Mouse (Mus musculus) kidney, postnatal 14 days (tissue): ENCODE measurements around the gene Col1a1.

Experiments
- DNase-seq: peaks from one replicate; pipeline ENCODE4 v3.0.0; 2022; ENCODE audit warnings: mixed read lengths

The Col1a1 gene

DNA sequence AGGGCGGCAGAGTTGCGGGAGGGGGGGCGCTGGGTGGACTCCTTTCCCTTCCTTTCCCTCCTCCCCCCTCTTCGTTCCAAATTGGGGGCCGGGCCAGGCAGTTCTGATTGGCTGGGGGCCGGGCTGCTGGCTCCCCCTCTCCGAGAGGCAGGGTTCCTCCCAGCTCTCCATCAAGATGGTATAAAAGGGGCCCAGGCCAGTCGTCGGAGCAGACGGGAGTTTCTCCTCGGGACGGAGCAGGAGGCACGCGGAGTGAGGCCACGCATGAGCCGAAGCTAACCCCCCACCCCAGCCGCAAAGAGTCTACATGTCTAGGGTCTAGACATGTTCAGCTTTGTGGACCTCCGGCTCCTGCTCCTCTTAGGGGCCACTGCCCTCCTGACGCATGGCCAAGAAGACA is at the start of gene Col1a1:
Gene Col1a1, plus strand, starts transcription at position 180 of the 400 bp plus-strand sequence.
- peak; percentile 73 for DNase-seq

DNA sequence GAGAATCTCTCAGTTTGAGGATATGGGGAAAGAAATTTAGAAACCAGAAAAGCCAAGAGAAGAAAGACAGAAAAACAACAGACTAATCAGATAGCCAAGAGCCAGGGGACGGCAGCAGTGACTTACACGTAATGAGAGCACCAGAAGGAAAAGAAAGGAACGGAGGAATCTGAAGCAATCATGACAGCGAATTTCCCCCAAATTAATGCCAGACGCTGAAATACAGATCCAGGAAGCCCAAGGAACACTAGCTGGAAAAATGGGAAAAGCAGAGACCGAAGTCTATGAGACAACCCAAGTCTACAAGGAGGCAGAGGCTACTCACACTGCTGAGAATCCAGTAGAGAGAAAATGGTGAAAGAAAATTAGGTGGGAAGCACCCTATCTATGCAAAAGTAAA is 44.9 kb upstream of the Col1a1 start:
- no peak for DNase-seq

DNA sequence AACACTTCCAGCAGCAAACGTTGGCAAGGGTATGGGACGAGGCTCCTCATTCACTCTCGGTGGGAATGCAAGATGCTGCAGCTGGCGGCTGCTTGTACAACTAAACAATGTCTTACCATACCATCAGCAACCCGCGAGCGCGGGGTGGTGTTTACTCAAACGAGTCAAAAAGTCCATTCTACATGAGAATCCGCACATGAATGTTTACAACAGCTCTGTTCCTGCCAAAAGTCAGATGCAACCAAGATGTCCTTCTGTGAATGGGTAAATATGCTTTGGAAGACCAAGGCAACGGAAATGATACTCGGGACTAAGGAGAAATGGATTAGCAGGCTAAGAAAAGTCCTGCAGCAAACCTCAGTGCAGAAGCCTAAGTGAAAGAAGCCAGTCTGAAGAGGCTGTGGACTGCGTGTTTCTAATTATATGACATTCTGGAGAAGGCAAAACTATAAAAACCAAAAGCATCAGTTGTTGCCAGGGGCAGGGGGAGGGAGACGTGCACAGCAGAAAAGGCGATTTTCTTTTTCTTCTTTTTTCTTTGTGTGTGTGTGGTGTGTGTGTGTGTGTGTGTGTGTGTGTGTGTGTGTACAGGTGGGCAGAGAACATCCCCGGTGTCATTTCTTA is 39.2 kb upstream of the Col1a1 start:
- DNase-seq = no peak

DNA sequence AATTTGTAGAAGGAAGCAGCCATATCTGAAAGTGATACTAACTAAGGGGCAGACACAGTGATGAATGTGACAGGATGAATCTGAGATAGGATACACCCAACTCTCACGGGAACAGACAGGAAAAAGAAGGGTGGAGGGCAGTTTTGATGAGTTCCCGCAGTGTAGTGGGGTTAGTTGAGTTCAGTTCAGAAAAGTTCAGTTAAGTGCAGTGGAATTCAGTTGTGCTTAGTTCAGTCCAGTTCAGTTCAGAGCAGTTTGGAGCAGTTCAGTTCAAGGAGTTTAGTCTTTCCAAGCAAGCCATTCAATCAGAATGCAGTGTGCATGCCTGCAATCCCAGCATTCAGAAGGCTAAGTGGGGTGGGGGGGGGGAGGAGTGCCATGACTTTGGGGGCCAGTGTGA is 34.8 kb upstream of the Col1a1 start:
- DNase-seq = no peak

DNA sequence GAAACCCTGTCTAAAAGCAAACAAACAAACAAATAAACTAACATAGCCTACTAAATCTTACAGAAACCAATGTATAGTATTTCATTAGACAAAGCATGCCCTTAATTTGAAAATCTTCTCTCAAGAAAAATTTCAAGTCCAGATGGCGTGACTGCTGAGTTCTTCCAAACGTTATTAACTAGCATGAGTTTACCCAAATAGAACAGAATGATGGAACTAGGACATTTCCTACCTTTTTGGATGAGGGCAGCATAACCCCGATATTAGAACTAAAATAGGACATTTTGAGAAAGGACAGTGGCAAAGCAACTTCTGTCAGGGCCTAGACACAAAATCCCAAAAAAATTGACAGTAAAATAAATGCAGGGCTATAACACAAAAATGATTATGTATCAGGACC is 31.7 kb upstream of the Col1a1 start:
- DNase-seq = no peak

DNA sequence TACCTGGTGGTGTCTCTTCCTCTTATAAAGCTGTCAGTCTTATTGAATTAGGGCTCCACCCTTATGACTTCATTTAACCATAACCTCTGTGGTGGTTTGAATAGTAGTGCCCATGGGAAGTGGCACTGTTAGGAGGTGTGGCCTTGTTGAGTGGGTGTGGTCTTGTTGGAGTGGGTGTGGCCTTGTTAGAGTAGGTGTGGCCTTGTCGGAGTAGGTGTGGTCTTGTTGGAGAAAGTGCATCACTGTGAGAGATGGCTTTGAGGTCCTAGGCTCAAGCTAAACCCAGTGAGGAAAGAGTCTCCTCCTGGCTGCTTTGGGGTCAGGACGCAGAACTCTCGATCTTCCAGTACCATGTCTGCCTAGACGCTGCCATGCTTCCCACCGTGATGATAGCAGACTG is 25.1 kb upstream of the Col1a1 start:
- no peak for DNase-seq

DNA sequence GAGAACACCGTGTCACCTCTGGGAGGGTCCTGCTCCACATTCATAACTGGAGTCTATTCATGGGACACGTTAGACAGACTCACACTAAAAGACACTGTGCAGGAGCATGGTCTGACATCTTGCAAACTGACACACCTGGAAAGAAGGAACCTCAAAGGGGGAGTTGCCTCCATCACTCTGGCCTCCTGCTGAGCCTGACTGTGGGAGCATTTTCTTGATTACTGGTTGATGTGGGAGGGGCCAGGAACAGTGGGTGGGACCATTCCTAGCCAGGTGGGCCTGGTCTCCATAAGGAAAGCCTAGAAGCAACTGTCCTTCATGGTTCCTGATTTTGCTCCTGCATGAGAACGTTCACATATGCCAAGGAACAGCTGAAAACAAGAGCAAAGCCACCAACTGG is 23.5 kb upstream of the Col1a1 start:
- no peak for DNase-seq

DNA sequence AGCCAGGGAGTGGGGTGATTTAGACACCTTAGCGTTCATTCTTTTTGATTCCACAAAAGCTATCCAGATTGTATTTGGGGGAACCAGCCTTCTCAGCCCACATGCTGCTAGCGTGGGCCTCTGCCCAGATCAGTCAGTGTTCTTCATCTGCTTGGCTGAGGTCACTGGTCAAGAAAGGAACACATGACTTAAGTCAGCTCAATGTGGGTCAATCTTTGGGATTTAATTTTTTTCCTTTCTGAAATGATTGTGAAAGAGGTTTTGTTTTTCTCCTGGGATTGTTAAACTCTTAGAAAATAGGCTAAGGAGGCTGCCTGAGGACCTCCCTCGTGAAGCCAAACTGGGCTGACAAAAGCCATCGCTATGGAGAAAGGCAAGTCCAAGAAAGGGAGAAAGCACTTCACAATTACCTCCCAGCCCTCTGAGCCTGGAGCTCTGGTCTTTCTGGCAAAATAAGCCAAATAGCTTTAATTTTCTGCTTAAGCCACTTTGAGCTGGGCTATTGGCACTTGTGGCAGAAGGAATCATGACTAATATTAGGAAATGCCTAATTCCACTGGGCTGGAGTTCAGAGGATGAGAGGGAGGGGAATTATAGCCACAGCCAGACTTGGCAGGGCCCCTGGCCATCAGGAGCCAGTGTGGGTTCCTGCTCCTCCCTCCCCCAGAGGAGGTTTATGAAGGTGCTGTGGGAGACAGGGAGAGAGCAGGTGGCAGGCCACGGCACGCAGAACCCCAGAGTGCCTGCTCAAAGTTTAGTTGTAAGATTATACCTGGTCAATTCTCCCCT is 22.5 kb upstream of the Col1a1 start:
- DNase-seq = no peak

DNA sequence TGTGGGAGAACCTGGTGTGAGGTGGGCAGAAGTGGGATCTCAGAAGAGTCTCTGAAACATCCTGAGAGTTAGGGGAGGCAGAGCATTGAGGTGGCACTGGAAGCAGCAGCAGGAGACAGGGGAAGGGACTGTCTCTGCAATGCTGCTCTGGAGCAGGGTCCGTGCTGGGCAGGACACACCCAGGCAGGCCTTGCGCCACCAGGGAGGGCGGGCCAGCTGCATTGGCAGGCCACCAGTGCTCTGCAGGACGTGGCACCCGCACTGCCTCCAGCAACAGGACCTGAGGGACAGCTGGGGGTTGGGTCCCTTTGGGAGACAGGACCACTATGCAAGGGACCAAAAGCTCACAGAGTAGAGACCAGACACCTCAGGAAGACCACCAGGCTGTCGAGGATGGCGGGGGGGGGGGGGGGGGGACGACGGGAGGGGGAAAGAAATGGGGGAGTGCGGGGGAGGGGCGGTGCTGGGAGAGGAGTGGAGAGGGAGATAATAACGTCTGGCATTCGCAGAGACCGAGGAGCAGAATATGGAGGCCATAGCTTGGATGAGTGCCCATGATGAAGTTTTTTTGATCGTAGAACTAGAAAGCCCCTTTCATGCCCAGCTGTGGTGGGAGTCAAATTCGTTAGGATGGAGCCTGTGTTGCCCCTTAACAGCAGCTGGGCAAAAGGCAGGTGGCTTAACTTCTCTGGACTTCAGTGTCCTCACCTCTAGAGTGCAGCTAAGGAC is 20.2 kb upstream of the Col1a1 start:
- DNase-seq = no peak

DNA sequence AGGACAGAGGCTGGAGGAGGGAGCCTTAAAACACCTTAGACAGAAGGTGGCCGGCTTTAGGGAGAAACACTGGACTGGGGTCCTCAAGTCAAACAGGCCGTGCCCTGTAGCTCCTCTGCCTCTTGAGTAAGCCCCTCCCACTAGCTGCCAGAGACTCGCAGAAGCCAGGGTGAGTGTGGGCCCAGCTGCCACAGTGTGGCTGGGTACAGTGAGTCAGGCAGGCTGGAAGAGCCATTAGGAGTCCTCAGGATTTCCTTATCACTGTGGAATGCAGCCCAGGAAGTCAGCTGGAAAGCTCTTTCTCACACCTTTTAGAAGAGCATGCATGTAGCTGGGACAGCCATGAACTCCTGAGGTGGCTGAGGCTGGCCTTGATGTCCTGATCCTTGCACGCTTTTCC is 19.5 kb upstream of the Col1a1 start:
- no peak for DNase-seq

DNA sequence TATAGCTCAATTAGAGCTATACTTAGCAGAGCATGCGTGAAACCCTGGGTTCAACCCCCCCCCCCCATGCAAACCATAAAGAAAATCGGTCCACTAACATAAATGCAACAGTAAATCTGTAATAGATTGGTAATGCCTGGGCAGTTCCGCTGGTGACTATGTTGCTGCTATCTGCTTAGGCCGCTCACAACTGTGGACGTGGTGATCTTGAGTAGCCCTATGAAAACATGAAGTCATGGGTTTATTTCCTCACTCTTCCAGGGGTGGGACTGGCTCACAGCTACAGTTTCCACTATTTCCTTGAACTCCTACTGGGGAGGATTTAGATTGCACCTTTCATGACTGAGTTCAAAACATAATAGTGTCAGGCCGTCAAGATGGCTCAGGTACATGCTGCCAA is 18.3 kb upstream of the Col1a1 start:
- no peak for DNase-seq

DNA sequence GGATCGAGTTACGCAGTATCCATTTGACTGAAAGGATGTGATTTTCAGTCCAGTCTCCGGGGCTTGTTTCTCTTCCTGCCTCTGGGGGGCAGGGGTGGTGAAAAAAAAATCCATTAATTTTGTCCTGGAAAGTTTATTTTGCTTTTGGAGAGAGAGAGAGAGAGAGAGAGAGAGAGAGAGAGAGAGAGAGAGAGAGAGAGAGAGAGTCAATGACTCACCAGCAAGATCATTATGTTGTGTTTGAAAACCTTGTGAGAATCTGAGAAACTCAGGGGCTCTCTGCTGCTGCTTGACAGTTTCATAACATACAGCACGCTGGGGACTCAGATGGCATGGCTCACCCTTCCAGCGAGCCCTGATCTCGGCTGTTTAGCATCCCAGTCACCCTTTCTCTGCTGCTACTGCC is 15.0 kb upstream of the Col1a1 start:
- no peak for DNase-seq

DNA sequence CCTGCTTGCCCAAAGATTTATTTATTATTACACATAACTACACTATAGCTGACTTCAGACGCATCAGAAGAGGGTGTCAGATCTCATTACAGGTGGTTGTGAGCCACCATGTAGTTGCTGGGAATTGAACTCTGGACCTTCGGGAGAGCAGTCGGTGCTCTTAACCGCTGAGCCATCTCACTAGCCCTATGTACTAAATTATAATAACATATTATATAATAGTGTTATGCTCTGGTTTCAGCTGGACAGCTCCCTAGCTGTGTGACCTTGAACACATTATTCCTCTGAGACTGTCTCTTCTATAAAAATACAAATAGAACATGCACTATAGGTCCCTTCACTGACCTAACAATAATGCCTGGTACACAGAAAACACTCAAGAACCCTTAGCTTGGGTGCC is 11.0 kb upstream of the Col1a1 start:
- DNase-seq = no peak

DNA sequence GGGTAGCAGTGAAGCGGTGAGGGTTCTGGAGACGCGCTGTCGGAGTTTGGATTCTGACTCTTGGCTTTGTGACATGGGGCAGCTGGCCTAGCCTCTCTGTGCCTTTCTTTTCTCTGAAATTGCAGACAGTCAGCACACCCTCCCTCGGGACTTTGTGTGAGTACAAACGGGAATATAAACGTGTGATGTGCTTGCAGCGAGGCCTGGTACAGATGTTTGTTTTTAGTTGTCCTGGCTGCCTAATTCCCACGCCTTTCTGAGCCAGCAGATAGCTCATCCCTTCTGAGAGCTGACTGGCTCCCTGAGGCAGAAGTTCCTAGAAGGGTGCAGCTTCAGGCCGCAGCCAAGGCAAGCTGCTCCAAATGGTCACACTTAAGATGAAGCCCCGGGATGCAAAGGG is 9.6 kb upstream of the Col1a1 start:
- DNase-seq = no peak

DNA sequence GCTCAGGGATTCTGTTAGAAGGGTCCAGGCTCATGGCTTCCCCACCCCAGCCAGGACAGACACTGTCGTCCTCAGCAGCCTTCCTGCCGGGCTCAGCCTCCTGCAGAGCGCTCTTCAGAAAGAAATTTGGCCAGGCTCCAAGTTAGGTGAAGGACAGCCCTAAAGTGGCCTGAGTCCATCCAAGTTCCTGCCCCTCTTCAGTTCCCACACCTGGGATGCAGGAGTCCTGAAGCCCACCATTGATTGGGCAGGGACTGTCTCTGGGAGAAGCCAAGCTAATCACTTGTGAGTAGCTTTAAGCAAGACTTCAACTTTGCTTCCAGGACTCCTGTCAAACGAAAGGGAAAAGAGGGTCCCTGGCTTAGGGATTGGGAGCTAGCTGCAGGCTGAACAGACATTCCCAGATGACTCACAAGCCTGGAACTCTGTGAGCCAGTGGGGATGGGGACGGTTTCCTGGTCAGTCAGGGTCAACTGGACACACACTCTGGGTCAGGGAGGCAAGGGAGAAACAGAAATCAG is 8.2 kb upstream of the Col1a1 start:
- peak; percentile 44 for DNase-seq

DNA sequence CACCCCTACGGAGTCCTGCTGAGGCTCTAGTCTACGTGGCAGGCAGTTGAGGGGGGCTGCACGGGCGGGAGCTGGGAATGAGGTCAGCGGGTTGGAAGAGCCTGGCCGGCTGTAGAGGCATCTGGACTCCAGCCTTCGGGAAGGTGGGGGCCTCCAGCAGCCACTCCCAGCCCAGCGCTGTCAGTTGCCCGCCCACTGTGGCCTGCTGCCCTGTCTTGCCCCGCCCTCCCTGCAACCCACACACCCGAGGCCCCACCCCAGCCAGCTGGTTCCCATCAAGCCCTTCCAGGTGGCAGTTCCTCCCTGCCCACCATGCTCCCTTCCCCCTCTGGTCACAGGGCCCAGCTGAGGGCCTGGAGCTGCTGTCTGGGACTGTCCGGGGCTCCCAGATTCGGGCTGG is 7.2 kb upstream of the Col1a1 start:
- DNase-seq = peak; percentile 91

DNA sequence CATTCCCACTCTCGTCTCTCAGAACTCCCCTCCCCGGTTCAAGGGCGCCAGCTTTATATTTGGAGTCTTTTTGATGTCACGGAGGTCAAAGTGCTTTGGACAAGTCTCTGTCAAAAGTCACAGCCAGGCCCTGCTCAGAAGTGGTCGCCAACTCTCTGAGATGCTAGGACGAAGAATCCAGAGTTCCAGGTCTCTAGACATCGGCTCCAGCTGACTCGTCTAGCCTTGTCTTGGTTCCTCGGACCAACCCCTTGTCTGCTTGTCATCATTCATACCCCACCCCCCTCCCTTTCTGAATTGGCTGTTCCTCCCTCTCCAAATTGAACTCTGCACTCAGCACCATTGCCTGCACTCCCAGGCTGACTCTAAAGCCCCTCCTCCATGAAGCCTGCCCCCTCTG is 6.4 kb upstream of the Col1a1 start:
- DNase-seq = no peak

DNA sequence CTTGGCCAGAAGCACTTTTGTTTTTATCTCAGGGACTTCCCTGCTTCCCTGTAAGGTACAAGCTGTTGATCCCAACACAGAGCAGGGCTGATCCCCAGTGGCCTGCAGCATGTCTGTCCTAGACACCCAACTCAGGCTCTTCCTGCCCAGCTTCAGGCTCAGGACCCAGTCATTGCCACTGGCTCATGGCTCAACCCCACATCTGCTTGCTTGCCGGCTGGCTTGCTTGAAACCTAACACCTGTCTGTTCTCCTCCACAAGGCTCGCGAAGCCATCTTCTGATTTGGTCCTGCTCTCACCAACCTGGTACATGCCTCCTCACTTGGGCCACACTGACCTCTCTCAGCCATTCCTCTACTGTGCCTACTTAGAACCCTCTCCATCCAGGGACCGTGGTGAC is 5.9 kb upstream of the Col1a1 start:
- no peak for DNase-seq

DNA sequence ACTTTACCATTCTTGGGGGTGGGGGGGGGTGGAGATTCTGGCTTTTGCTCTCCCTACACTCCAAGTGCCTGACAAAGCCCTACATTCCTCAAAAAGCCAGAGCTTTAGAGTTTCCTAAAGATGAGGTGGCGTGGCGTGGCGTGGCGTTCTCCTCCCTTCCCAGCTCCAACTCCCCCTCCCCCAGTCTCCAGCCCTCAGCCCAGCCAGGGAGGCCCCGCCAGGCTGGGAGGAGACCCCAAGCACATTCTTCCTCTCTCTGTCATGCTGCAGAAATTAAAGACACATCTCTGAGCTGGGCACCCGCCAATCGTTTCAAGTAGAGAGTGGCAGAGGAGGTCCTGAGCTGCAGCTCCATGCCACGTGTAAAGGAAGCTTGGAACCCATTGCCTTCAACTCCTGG is 2.4 kb upstream of the Col1a1 start:
- no peak for DNase-seq

DNA sequence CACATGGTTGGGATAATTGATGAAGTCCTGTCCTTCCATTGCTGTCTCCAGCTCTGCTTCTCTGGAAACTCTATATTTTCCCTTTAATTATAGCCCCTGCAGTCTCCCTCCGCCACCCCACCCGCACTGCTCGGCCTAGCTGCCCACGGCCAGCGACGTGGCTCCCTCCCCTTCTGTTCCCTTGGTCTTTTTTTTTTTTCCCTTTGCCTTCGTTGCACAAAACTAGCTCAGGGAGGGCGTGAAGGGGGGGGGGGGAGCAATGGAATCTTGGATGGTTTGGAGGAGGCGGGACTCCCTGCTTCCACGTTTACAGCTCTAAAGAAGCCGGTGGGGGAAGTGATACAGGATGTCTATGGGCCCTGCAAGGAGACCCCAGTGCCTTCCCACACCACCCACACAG is 1.5 kb upstream of the Col1a1 start:
- DNase-seq = no peak

DNA sequence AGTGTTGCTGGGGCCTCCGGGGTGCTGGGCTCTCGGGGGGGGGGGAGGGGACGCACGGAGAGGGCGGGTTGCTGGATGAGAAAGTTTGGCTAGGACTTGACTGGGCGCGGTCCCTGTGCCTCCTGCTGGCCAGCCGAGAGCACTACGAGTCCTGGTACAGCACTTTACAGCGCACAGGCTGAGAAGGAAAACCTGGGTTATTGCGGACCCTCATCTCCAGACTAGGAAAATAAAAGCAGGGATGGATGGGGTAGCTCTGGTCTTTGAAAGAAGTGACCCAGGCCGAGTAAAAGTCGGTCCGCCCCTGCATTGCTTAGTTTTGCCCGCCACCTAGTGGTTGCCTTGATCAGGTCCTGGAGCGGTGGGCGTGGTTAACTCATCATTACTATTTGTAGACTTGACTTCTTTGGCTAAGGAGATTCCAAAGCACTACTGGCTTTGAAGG is 849 bp downstream of the Col1a1 start:
- DNase-seq = peak; percentile 93

DNA sequence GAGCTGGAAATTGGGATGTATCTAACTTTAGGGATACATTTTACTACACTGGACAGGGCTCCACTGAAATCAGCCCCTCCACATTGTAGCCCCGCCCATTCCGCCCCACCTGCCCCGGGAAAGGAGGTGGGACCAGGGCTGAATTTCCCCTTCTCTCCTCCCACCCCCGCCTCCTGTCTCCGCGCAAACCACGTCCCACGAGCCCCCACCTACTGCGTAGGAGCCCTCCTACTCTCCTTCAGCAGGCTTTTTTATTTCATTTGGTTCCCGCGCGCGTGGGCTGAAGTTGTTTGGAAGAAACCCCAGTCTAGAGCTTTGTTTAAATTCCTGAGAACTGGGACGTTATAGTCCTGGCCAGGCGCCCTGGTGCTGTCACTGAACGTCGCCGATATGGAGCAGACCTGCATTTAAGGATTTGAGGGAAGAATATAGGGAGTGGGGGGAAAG is 1.3 kb downstream of the Col1a1 start:
- no peak for DNase-seq

DNA sequence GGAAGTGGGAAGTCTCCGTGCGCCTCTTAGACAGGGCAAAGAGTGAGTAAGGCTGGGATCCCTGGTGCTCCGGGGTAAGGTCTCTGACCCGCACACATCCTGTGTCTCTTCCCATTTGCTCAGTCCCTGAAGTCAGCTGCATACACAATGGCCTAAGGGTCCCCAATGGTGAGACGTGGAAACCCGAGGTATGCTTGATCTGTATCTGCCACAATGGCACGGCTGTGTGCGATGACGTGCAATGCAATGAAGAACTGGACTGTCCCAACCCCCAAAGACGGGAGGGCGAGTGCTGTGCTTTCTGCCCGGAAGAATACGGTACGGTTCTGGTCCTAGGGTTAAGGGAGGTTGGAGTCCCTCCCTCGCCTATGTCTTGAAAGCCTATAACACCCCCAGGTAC is 1.8 kb downstream of the Col1a1 start:
- no peak for DNase-seq

DNA sequence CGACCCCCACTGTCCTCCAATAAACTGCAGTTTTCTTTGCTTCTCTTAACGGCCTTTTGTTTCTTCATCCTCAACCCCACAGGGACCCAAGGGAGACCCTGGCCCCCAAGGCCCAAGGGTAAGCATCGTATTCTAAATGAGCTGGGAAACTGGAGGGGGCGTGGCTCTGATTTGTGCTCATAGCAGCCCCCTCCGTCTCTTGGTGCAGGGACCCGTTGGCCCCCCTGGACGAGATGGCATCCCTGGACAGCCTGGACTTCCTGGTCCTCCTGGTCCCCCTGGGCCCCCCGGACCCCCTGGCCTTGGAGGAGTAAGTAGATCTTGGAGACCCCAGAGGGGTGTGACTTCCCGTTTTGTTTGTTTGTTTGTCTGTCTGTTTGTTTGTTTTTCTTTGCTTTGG is 2.3 kb downstream of the Col1a1 start:
- DNase-seq = no peak
